Mouse (Mus musculus): ENCODE results near the gene Ankrd65.

The Ankrd65 gene

DNA sequence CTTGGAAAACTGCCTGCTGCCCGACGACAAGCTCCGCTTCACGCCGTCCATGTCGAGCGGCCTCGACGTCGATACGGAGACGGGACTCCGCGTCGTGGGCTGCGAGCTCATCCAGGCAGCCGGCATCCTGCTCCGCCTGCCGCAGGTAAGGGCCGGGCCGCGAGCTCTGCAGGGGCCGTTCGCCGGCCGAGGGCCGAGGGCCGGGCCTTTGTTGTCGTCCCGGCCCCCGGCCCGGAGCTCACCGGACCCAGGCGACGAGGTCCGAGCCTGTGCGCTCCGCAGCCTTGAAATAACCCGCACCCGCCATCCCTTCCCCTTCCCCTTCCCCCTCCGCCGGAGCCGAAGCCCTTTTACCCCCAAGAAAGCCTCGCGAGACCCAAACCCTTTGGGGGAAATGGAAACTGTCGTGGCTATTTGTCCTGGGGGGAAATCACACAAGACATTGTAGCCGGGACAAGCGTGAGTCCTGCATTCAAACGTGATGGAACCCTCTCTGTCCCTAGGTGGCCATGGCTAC lies 22.5 kb downstream of the Ankrd65 start:
- DNase-seq (ENCODE audit: low spot score): no peak

DNA sequence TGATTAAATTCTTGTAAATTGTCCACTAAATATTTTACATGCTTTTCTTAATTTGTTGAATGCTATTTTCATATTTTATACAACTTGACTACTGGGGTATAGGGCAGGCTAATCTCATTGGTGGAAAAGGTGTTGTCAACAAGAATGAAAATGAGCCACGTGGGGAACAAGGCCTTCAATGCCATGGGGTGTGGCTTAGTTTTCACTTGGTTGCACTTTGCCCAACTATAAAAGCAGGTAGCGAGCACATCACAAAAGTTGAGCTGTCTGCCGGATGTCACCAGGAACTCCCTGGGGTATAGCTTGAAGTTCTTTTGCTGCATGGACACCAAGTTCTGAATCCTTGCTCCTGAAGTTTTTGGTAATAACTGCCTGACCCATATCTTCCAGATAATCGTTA lies 27.3 kb downstream of the Ankrd65 start:
- DNase-seq (ENCODE audit: low spot score): no peak

DNA sequence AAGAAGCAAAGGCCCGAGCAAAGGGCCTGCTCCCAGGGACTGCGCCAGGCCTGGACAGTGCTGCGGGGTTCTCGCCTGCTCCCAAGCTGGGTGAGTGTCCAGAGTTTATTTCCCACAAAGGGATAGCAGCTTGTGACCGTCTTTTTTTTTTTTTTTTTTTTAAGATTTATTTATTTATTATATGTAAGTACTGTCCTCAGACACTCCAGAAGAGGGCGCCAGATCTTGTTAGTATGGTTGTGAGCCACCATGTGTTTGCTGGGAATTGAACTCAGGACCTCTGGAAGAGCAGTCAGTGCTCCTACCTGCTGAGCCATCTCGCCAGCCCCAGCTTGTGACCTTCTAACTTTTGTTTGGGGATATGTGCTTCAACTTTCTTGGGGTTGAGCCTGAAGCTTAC lies 30.8 kb downstream of the Ankrd65 start:
- DNase-seq (ENCODE audit: low spot score): no peak

DNA sequence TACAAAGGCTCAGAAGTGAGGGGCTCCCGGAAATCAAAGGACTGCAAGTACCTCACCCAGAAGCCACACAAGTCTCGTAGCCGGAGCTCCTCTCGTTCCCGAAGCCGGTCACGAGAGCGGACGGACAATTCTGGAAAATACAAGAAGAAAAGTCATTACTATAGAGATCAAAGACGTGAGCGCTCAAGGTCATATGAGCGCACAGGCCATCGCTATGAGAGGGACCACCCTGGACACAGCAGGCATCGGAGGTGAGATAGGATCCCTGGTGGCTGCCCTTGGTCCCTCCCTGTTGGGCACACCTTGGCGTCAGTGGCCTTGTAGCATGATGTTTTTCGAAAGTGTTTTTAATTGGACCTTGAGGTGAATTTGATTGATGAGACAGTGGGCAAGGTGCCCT lies 33.2 kb downstream of the Ankrd65 start:
- no peak for DNase-seq (ENCODE audit: low spot score)

DNA sequence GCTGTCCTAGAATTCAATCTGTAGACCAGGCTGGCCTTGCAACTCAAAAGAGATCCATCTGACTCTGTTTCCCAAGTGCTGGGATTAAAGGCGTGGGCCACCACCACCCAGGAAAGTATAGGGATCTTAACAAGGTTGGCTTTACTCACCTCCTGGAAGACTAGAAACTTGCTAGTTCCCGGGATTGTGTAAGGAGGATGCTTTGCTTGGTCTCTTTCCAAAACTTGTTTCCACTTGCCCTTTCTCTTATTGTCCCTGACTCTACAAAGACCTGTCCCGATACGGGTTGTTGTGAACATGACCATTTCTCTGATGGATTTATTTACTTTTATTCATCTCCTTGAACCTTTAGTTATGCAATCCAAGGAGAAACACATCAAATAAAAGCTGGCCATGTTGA lies 39.6 kb downstream of the Ankrd65 start:
- no peak for DNase-seq (ENCODE audit: low spot score)

DNA sequence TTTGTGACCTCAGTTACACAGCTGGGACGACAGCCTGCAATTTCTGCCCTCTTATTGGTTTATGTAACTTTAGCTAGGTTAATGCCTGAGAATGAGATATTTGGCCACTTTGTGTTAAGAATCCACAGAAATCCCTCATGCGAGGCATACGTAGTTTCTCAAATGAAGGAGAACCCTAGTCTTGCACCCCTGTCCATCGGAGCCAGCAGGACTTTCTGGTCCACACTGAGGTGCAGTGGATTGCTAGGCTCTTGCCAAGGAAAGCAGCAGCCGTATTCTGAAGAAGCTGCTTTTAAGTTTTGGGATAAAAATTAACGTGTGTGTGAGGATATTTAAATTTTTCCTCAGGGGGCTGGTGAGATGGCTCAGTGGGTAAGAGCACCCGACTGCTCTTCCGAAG lies 40.4 kb downstream of the Ankrd65 start:
- DNase-seq (ENCODE audit: low spot score): no peak

DNA sequence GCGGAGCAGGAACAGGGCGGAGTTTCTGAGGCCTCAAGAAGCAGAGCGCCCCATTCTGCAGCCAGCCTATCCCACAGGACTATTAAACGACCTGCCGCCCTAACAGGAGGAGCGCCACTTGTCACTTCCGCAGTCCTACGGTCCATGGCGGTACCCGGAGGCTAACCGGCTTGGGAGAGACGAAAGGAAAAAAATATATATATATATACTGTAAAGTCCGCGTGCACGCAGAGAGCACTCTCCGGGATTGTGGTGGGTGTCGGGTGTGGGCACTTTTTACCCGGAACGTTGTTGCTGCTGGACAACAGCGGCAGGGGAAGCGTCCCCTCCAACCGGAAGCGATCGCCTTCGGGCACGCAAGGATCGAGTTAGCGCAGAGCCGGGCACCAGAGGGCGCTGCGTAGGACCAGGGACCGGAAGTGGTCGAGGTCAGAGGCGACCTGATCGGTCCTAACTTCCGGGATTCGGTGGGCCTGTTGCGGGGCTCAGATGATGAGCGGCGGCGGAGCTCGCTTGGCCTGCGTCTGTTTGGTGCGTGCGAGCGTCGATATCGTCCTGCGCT lies 41.0 kb downstream of the Ankrd65 start, which contains the start of gene Aurkaip1:
Gene Aurkaip1, plus strand, starts transcription at position 68 of the 562 bp plus-strand sequence.
- DNase-seq (ENCODE audit: low spot score): peak; percentile 93

DNA sequence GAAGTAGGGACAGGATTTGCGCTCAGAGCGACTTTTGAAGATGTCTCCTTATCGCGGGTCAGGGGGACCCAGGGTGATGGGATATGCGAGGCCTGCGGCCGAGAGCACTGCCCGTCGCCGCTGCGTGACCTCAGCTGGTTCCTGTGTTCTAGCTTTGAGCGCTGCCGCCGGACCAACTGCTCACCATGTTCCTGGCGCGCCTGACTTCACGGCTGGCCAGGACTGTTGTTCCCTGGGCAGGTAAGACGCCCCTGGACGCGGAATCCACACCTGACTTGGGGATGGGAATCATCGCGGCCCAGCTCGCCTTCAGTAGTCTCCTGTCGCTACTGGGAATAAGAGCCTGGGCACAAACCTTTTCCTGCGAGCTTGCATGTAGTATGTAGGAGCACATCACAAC lies 41.6 kb downstream of the Ankrd65 start:
- DNase-seq (ENCODE audit: low spot score): no peak

DNA sequence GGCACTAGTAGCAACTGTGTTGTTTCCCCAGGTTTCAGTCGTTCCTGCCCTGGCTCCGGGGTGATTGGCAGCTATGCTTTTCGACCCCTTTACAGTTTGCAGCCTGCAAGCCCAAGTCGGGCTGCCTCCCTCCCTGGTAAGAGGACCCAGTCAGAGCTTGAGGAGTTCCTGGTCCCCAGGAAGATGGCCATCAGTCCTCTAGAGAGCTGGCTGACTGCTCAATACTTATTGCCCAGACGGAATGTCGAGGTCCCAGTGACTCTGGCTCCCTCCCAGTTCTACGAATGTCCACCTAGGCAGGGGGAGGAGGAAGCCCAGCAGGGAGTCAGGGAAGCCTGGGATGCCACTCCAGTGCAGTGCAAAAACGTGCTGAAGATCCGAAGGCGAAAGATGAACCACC lies 42.1 kb downstream of the Ankrd65 start:
- no peak for DNase-seq (ENCODE audit: low spot score)

DNA sequence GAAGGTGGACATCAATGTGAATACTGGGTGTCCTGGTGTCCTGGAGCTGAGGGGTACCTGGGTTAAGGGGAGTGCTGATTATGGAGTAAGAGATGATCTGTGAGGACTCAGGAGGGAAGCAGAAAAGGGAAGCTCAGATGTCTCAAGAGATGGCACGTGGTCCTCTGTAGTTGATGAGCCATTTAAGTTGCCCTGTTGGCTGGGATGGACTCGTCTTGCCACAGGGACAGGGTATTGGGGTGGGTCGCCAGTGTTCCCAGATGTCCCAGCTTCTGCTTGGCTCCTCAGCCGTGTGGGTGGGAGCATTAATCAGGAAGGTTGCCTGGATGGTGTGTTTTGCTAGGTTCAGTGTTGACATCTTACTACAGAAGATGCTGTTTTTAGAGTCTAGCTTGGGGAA lies 43.0 kb downstream of the Ankrd65 start:
- no peak for DNase-seq (ENCODE audit: low spot score)

DNA sequence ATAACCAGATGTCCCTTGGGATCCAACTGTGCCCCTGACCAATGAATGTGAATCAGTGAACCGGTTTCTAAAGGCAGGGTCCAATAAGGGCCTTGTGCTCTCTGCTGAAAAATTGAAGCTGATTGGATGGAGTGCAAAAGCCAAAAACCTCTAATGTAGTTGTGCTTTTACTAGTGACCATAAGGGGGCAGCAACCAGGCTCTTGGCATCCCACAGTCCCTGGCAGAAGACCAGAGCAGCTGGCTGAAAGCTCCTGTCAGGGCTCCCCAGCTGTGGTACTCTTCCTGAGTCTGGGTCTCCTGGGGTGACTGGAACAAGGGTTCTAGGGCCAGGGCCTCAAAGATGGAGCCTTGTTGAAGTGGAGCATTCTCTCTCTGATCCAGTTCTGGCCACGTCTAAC lies 43.6 kb downstream of the Ankrd65 start:
- no peak for DNase-seq (ENCODE audit: low spot score)

DNA sequence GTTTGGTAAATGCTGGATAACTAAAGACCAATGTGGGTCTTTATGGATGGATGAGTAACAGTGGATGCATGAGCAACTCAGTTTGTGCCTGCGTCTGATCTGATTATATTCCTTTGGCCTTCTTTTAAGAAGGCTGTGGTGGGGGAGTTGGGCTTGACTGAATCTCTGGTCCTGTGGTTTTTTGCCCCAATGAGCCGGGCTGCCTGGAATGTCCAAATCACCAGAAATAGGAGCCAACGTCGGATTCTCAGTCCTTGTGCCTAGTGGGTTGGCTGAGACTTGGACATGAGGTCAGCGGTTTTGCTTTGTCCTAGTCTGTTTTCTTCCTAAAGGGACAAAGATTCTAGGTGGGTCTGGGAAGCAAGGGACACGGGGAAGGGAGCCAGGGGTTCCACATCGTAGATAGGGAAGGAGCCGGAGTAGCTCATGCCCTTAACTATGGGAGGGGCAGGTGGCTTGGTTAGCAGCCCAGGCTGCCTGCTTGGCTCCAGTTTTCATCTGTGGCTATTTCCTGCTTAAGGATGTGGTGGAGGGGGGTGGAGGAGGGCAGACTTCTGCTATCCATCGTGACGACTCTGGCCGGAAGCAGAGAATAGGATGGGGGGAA lies 47.3 kb downstream of the Ankrd65 start:
- DNase-seq (ENCODE audit: low spot score): no peak

DNA sequence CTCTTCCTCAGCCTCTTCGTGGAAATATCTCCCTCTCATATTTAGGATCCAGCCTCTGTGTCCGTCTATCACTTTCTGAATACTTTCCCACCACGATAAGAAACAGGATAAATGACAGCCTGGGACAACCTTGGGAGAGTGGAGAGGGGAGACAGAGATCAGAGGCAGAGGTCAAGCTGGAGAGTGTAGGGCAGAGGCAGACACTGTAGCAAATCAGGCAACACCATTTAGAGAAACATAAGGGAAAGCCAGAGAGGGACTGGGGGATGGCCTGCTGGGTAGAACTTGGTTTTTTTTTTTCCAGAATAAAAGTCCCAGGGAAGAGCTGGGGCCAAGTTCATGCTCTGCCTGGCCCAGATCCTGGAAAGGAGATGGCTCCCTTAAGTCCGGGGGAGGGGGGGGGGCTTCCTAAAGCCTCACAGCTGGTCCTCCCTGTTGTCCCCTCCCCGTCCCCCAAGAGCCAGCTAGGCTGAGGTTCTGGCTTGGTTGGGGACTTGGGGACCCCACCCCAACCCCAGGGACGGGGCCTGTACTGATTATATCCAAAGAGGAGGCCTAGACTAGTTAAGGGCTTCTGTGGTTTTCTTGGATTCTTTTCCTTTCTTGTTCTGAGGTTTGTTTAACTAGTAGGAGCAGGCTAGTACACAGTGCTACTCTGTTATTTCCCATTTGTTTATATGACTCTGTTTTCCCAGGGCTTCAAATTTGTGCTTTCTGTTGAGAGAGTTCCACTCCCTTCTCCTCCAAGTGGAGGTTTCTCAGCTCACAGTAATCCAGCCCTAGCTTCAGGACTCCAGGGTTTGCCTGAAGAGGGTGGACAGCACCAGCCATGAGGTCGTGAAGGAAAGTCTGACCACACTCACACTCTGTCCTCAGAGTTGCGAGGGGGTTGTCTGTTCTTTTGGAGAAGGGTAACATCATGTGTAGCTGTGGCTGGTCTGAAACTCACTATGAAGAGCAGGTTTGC lies 48.2 kb downstream of the Ankrd65 start:
- no peak for DNase-seq (ENCODE audit: low spot score)

DNA sequence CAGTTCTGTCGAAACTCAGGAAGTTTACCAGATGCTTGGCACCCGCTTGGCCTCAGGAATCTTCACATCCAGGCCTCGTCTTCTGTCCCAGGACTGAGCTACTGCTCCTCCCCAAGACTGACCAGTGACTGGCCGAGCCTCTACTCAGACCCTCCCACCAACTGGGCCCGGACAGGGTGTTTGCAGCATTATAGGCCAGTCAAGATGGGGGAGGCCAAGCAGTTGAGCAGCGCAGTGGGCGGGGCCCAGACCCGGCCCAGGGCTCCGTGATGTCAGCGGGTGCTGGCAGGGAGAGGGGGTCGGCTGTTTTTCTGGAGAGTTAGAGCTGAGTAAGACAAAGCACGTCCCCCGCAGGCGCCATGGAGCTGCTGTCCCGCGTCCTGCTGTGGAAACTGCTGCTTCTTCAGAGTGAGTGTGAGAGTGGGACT lies 49.3 kb downstream of the Ankrd65 start, which contains the start of gene Mxra8:
Gene Mxra8, plus strand, starts transcription at position 198 of the 428 bp plus-strand sequence.
- no peak for DNase-seq (ENCODE audit: low spot score)

DNA sequence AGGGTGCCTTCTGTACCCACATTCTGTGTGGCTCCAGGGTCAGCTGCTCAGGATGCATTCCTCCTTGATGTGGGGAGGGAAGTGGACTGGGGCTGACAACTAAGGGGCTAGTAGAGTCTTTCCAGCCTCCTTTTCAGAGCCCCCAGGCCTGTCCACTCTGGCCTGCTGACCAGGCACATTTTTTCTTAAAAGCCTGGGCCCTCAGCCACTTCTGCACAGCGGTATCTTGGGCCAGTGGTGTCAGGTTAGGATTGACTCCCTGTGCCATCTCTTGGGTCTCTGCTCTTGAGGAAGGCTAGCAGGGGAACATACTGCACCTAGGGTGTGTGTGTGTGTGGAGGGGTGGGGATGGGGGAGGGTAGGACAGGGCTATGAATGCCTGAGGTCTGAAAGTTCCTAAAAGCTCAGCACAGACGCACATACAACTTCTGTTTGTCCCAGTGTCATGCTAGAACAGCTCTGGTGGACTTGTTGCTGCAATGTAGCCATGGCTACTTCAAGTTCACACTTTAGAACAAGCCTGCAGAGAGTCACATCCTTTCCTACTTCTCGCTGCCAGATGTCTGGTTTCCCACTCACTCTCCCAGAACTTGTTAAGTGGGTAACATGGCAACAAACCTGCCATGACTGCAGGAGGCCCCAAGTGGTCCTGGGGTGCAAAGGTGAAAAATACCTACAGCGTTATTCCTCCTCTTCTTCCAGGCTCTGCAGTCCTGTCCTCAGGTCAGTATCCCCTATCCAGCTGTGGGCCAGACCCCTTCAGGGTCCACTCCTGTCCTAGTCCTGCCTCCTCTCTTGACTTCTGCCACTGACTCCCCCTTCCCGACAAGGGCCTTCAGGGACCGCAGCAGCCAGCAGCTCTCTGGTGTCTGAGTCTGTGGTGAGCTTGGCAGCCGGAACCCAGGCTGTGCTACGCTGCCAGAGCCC lies 50.1 kb downstream of the Ankrd65 start:
- no peak for DNase-seq (ENCODE audit: low spot score)

DNA sequence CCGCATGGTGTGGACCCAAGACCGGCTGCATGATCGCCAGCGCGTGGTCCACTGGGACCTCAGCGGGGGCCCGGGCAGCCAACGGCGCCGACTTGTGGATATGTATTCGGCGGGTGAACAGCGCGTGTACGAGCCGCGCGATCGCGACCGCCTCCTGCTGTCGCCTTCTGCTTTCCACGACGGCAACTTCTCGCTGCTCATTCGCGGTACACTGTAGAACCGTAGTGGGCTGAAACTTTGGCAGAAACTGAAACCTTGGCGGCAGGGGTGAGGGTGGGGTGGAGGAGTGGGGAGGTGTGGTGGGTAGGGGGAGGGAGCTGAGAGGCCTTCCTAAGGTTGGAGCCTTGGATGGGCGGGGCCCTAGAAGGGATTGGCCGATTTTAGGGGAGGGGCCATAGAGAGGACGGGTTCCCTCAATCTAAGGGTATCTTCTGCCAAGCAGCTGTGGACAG lies 50.8 kb downstream of the Ankrd65 start:
- peak; percentile 59 for DNase-seq (ENCODE audit: low spot score)

DNA sequence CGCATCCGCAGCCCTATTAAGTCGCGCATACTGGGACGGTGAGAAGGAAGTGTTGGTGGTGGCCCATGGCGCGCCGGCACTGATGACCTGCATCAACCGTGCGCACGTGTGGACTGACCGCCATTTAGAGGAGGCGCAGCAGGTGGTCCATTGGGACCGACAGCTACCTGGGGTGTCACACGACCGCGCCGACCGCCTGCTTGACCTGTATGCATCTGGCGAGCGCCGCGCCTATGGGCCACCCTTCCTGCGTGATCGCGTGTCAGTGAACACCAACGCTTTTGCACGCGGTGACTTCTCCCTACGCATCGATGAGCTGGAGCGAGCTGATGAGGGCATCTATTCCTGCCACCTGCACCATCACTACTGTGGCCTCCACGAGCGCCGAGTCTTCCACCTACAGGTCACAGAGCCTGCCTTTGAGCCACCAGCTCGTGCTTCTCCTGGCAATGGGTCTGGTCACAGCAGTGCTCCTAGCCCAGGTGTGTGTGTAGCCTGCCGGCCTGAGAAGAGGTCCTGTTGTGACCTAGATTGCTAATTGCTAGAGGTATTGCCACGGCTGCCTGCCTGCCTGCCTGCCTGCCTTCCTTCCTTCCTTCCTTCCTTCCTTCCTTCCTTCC lies 51.5 kb downstream of the Ankrd65 start:
- DNase-seq (ENCODE audit: low spot score): no peak

DNA sequence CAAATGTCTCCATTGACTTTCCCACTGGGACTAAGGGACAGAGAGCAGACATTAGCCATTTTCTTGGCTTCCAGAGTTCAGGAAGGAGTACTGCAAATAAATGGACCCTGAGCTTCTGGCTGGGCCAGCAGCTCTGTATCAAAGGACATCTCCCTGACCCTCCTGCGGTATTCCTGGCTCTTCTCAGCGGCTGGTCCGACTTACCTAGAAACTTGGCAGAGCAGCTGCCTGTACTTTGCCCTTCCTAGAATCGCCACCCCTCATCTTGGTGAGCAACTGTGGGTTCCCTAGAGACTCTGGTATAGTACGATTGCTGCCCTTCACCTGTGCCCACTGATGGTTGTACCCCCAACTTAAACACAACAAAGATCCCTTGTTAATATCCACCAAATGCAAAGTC lies 53.0 kb downstream of the Ankrd65 start:
- DNase-seq (ENCODE audit: low spot score): no peak

DNA sequence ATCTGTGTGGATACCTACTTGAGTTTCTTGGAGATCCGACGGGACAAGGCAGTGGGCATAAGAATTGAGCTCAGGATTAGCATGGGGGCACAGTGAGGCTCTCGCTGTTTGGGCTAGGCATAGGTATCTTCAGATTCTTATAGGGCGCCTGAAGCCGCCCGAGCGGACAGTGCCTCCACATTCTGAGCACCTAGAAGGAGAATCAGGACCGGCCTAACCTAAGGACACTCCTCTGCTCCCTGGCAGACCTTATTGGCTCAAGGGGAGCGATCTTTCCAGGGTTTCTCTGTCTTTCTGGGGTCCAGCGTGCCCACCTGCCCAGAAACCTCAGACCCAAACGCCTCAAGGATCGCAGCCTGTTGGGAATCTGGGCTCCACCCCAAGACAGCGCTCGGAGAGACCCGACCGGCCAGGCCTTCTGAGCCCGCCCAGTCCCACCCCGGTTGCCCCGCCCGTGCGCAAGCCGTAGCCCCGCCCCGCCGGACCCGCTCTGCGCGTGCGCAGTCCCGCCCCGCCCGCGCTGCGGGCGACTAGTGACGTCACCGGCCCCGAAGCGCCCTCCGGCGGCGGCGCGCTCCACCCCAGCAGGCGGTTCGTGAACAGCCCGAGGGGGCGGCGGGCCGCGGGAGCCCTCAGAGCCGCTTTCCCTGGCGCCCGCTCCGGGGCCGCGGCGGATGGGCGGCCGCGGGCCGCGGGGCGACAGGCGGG lies 56.8 kb downstream of the Ankrd65 start, which contains the start of gene Dvl1:
Gene Dvl1, plus strand, starts transcription at position 532 of the 708 bp plus-strand sequence.
- DNase-seq (ENCODE audit: low spot score): peak; percentile 94

Measured in spleen, adult 12 weeks (tissue).